Mouse (Mus musculus) embryo, embryonic 9.5 days (tissue): ENCODE data around the gene Jtb.
A peak's percentile ranks its signal among the peaks of the same experiment; 100 is the strongest.

Experiments used
- DNase-seq: peaks from one replicate; pipeline ENCODE4 v3.0.0-alpha.2; 2017; ENCODE audit errors: extremely low spot score

Gene Jtb

GRCm38 (mm10) chr3:90263121-90263771, 31.8 kb downstream of the Jtb start:
- no peak for DNase-seq

GRCm38 (mm10) chr3:90264687-90265033, 33.3 kb downstream of the Jtb start:
- no peak for DNase-seq

- DNase-seq, result peak; percentile 95
These were observed 33.9 kb downstream of the Jtb start, which contains the start of gene Dennd4b for GRCm38 (mm10) chr3:90265034-90265931. Gene Dennd4b (plus strand): TSS chr3:90265185.

GRCm38 (mm10) chr3:90265932-90266741, 34.7 kb downstream of the Jtb start:
- peak; percentile 27 for DNase-seq

- no peak for DNase-seq
These were observed 35.7 kb downstream of the Jtb start for GRCm38 (mm10) chr3:90266901-90267775.

GRCm38 (mm10) chr3:90268190-90268589, 36.8 kb downstream of the Jtb start:
- no peak for DNase-seq

- no peak for DNase-seq
These were observed 37.6 kb downstream of the Jtb start for GRCm38 (mm10) chr3:90268971-90269370.

GRCm38 (mm10) chr3:90270784-90271183, 39.4 kb downstream of the Jtb start:
- DNase-seq, result no peak

- no peak for DNase-seq
These were observed 40.8 kb downstream of the Jtb start for GRCm38 (mm10) chr3:90272170-90272569.

- DNase-seq, result no peak
These were observed 42.5 kb downstream of the Jtb start for GRCm38 (mm10) chr3:90273855-90274254.

GRCm38 (mm10) chr3:90275286-90275685, 43.9 kb downstream of the Jtb start:
- no peak for DNase-seq

- no peak for DNase-seq
These were observed 45.5 kb downstream of the Jtb start for GRCm38 (mm10) chr3:90276858-90277257.

GRCm38 (mm10) chr3:90277793-90278192, 46.4 kb downstream of the Jtb start:
- DNase-seq, result no peak

GRCm38 (mm10) chr3:90278211-90278610, 46.8 kb downstream of the Jtb start:
- DNase-seq, result no peak

GRCm38 (mm10) chr3:90279216-90279615, 47.8 kb downstream of the Jtb start:
- DNase-seq, result no peak

- DNase-seq, result no peak
These were observed 48.3 kb downstream of the Jtb start for GRCm38 (mm10) chr3:90279743-90280142.

- no peak for DNase-seq
These were observed 49.3 kb downstream of the Jtb start for GRCm38 (mm10) chr3:90280708-90281107.

GRCm38 (mm10) chr3:90284150-90284549, 52.8 kb downstream of the Jtb start:
- DNase-seq, result no peak
